Mouse (Mus musculus) cerebellum, adult 8-10 months (tissue): ENCODE data around the gene Cpm.
A peak's percentile ranks its signal among the peaks of the same experiment; 100 is the strongest.

Source experiments
- DNase-seq: peaks from one replicate; pipeline ENCODE4 v3.0.0; 2022

Cpm gene

DNA sequence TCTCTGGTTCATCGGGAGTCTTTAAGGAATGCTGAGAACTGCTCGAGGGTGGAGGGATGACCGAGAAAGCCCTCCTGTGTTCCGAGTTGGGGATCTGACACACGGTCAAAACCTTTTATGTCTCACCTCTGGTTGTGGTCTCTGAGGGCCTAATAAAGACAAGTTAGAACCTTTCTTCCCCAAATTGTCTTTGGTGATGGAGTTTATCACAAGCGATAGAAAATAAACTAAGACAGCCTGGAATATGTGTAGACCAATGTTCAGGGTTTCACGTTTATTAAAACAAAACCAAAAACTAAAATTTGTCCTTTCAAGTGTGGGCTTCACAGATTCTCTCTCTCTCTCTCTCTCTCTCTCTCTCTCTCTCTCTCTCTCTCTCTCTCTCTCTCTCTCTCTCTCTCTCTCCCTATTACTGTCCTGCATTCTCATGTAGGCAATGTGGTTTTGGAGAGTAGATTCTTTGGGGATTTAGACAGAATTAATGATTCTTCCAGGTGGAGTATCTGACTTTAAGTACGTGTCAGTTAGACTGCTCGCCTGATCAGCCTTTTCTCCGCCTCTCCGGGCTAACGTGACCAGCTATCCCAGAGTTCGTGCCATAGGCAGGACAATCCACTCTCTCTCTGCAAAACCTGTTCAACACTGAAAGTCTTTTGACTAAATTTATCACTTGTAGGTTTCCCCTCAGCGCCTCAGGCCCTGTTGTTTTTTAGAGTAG is 35.1 kb downstream of the Cpm start:
- no peak for DNase-seq

DNA sequence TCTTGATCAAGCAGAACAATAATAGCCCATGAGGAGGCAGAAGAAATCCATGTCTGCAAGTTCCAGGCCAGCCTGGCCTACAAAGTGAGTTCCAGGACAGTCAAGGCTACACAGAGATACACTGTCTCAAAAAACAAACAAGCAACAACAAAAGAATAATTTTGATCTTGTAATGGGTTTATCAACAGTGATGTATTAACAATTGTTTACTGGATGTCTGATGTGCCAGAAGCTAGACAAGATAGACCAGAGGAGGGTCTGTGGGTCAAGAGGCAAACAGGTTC is 35.6 kb downstream of the Cpm start:
- no peak for DNase-seq

DNA sequence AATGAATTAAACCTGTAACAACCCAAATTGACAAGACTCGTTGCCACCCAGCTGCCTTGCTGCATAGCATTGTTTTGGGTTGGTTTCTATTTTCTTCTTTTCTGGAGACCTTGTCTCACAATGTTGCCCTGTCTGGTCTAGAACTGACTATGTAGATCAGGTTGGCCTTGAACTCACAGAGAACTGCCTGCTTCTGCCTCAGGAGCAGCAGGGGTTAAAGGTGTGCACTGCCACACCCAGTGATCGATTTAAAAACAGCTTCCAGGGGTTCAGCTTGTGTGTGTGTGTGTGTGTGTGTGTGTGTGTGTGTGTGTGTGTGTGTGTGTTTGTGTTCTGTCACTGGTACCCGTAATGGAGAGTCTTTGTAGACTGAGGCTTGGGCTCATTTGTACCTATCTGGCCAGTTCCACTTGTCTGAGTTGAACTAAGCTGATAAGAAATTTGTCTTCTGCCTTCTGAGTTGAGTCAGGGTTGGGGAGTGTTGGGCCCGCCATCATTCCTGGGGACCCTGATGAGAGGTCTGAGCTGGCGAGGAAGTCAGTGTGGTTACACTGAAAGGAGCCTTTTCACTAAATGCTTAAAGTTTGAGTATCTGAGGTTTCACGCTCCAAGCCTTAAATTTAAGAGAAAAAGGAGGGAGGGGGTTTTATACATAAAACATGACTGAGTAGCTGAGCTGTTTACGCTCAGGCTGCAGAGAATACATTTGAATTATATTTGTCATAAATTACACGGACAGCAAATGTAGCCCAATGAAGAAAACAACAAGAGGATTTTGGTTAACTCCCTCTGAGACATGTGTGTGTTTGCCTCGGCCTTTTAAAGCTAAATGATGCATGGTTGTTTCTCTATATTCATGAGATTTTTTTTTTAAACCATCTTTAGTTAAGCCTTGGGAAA is 36.3 kb downstream of the Cpm start:
- no peak for DNase-seq

DNA sequence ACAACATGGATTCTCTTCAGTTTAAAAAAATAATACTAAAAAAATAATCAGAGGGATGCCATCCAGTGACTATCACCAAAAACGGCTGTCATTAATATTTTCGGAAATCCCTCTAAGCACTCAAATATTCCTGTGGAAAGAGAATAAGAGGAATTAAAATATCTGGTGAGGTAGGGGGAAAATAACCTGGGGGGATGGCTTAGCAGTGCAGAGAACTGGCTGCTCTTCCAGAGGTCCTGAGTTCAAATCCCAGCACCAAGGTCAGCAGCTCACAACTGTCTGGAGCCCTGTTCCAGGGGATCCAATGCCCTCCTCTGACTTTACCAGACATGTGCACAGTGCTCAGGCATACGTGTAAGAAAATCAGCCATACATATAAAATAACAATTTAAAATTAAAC is 37.1 kb downstream of the Cpm start:
- no peak for DNase-seq

DNA sequence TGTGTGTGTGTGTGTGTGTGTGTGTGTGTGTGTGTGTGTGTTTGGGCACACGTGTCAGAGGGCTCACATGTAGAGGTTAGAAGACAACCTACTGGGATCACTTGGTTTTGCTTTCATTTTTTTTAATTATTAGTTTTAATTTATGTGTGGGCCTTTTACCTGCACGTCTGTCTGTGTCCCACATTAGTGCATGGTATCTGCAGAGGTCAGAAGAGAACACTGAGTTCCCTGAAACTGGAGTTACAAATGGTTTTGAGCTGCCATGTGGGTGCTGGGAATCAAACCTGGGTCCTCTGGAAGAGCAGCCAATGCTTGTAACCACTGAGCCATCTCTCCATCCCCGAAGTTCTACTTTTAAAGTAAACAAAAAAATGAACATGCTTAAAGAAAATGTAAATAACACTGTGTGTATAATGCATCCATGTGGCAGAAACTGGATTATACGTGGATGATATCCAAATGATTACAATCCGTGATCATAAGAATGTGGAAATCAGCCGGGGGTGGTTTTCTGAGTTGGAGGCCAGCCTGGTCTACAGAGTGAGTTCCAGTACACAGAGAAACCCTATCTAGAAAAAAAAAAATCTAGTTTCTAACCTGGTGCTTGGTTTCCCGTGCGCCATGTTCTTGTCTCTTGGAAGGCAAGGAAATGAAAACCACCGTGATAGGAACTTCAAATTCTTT is 37.8 kb downstream of the Cpm start:
- no peak for DNase-seq

DNA sequence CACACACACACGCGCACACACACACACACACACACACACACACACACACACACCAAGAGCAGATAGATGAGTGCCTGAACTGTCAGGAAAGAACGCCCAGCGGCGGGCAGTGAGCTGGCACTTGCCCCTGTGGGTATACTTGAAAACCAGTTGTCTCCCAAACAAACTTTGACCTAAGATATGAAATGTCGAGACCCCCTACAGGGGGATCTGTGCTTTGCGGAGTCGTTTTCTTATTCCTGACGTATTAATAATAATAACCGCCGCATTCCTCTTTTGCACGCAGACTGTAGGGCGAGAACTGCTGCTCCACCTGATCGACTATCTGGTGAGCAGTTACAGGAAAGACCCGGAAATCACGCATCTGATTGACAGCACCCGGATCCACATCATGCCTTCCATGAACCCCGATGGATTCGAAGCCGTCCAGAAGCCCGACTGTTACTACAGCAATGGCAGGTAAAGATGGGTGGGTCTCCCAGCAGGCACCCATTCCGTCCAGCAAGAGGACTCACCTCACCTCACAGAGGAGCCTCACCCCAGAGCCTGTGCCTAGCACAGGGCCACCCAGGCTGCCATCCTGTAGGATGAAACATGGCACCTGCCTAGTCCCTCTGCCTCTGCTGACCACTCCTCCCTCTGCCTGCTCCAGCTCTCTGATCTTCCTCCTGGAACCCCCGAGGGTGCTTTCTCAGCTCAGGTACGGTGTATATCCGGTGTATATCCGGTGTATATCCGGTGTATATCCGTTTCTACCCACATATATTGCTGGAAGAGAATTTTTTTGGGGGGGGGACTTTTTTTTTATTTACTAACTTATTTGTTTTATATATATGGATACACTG is 38.6 kb downstream of the Cpm start:
- DNase-seq: no peak

DNA sequence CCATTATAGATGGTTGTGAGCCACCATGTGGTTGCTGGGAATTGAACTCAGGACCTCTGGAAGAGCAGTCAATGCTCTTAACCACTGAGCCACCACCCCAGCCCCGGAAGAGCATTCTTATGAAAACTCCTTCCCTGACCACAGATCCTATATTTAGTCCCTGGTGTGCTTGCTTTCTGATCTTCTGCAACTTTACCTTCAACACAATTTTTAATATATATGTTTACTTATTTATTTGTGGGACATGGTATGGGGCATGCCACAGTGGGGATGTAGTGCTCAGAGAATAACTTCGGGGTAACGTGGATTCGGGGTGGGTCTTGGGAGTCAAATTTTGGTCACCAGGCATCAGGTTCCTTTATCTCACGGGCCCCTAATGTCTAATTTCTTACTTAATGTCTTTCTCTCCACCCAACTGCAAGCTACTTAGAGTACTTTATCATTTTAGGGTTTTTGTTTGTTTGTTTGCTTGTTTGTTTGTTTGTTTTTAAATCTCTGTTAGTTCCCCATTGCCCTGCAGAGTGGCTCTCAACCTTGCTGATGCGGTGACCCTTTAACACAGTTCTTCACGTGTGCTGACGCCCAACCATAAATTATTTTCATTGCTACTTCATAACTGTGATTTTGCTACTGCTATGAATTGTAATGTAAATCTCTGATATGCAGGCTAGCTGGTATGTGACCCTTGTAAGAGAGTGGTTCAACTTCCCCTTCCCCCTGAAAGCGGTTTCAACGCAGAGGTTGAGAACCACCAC is 39.4 kb downstream of the Cpm start:
- no peak for DNase-seq

DNA sequence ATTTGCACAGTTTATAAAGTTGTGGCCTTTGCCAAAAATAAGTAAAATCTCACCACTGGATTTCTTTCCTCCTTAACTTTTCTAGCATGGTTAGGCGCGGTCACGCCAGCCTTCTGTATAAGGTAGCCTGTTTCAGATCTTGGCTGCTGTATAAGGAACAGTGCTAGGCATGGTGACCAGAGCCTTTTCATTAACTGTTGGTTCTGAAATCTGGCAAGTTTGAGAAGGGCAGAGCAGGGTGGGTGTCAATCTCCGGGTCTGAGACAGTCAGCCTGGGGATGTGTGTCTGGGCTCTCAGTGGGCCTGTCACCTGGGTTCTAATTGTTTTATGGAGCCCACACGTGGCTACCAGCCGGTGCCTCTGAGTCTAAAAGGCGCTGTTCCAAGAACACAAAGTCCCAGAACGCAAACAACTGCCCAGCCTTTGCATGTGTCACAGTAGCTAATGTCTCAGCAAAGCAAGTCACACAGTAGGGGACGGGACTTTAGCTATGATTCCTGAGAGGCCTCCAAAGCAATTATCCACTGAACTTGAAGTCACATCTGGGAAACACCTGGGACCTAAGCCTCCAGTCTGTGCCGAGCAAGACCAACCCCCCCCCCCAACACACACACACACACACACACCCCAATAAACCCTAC is 40.3 kb downstream of the Cpm start:
- DNase-seq: no peak

DNA sequence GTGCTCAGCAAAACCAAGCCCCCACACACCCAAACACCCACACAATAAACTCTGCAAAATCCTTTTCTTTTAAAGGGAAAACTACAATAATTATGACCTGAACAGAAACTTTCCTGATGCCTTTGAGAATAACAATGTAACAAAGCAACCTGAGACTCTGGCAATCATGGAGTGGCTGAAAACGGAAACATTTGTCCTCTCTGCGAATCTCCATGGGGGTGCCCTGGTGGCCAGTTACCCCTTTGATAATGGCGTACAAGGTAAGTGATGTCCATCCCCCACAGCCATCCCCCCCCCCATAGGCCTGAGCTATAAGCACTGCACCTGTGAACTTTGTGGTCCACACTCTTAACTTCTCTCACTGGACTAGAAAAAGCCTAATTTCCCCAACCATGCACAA is 40.8 kb downstream of the Cpm start:
- DNase-seq: no peak

DNA sequence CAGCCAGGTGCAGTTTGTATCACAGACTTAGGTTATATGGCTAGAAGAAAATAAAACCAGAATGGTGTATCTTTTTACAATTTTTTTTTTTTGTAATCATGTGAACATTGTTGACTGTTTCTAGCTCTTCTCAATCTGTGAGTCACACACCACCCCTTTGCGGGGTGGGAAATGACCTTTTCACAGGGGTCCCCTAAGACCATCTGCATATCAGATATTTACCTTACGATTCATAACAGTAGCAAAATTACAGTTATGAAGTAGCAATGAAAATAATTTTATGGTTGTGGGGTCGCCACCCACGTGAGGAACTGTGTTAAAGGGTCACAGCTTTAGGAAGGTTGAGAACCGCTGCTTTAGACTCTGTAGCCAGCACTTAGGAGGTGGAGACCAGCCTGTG is 41.5 kb downstream of the Cpm start:
- no peak for DNase-seq

DNA sequence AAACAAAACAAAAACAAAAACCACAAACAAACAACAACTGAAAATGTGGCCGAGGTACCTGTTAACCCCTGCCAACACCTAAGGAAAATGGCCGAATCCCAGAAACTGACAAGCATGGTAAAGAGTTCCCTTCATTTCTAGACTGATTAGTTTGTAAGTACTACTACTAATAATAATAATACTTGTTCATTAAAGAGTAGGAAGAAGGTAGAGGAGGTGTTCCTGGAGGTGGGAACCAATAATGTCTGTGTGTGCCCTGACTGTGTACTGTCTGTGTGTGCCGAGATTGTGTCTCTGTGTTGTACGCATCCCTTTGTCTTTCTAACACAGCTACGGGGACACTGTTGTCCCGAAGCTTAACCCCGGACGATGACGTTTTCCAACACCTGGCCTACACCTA is 42.0 kb downstream of the Cpm start:
- no peak for DNase-seq

DNA sequence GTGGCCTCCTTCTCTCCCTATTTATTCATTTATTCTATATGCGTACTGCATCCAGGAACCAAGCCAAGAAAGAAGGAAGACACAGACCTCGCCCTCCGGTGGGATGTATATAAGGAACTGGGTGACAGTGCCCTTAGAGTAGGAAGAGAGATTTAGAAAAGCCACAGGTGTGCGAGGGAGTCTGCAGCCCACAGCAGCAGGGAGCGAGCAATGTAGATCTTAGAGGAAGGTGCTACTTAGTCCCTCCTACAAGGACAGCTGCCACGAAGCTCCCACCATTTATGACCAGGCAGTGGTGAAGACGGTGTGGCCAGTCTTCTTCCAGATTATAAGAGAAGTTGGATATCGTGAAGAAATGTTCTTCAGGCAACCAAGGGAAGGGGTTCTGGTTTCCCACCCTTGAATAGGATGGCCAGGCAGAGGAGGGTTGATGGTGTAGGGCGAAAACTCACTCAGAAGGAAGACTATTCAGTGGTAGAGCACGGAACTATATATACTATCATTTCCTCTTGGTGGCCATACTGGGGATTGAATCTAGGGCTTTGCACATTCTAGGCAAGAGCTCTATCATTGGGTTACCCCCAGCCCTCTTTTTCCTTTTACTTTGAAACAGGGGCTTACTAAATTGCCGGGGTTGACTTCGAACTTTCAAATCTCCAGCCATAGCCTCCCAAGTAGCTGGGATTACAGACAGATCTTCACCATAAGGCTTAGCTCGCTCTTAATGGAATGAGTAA is 42.8 kb downstream of the Cpm start:
- no peak for DNase-seq

DNA sequence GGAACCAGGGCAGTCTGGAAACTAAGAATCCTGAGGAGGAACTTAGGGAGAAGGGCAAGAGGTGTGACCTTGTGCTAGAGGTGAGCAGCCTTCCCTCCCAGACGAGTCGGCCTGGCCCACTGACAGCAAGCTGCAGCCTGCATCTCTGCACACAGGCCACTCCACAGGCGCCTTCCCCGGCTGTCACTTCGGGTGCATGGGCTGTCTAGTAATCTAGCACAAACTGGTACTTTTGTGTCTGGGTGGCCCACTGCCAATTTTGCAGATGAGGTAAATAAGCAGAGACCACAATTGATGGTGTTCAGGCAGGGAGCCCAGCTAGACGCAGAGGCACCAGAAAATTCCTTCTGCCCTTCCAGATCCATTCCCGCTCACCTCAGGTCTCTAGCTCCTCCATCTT is 43.4 kb downstream of the Cpm start:
- peak; percentile 15 for DNase-seq

DNA sequence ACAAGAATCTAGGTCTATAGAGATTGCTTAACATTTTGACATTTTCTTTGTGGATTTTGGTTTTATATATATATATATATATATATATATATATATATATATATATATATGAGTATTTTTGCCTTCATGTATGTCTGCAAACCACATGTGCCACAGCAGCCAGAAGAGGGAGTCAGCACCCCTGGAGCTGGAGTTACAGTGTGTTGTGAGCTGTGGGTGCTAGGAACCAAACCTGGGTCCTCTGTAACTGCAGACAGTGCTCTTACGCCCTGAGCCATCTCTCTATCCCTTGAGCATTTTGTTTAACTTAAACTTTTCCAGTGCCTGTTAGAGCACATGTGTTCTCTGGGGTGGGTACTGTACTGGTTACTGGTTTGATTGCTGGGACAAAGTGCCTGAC is 44.6 kb downstream of the Cpm start:
- no peak for DNase-seq

DNA sequence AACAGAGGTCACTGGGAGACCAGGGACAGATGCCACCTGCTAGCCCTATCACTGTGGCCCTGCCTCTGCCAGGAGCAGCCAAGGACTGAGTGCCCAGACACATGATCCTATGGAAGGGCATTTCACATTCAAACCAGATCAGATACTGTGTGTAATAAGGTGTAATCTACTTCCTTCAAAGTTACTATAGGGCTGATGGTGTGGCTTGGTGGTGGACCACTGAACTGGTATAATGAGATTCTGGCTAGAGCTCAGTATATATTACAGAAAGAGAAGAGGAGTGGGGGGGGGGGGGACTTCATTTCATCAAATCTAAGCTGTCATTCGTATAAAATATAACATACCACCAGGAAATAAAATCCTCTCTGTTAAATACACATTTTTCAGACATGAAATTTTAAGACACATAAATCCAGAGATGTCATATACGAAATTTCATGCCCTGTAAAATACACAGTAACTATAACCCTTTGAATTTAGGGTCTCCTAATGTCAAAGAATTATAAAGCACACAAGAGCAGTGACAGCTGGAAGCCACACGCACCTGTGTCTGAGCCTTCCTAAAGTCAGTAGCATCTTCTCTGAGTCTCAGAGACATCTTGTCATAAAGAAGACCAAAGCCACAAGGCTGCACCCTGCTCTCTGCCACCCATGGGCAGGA is 45.2 kb downstream of the Cpm start:
- DNase-seq: no peak

DNA sequence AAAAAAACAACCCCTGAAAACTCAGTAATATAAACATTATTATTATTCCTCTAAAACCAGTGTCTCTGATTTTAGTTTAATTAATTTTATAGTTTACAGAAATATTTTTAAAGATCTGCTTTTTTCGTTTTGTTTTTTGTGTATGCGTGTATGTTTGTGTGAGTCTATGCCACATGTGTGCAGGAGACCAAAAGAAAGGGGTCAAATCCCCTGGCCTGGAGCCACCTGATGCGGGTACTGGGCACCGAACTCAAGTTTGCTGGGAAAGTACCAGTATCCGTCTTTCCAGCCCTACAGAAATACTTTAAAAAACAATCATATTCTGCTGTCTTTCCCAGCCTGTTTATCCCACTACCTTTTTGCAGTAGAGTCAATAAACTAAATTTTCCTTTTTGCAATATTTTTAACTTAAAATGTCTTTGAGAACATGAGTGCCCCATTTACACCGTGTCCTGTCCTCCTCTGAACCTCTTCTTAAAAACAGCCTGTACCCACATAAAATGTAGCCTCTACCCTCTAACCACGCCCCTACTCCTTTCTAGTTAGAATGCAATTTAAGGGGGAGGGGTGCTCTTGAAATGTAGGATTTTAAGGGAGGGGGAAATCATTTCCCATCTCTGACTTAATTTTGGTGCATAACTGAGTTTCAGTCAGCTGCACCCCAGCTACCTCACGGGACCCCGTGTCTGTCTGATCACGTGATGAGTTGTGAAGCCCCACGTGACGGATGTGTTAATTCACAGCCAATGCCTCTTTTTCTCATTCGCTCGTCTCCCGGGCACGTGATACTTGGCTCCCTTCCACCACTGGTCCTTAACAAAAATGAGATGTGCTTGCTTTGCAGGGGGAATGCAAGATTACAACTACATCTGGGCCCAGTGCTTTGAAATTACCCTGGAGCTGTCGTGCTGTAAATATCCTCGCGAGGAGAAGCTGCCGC is 46.1 kb downstream of the Cpm start:
- peak; percentile 76 for DNase-seq

DNA sequence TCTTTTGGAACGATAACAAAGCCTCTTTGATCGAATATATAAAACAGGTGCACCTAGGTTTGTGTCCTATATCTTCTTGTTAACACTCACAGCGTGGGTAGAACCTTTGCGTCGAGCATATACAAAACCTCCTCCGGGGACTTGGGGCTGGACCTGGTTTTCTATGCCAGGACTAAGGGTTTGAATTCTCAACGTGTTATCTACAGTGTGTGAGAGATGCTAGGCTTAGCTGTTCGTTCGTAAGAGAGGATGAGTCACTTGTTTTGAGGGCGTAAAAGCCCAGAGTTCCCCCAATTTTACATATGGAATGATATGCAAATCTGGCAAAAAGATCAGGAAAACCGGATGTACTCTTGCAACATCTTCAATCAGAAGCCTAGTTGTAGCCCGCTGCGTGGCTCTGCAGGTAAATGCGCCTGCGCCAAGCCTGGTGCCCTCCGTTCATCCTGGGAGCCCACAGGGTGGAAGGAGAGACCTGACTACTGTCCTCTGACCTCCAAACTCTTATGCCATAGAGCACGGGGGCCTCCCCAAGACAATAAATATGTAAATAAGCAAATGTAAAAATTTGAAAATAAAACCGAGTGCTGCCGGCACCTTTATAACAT is 46.8 kb downstream of the Cpm start:
- peak; percentile 66 for DNase-seq

DNA sequence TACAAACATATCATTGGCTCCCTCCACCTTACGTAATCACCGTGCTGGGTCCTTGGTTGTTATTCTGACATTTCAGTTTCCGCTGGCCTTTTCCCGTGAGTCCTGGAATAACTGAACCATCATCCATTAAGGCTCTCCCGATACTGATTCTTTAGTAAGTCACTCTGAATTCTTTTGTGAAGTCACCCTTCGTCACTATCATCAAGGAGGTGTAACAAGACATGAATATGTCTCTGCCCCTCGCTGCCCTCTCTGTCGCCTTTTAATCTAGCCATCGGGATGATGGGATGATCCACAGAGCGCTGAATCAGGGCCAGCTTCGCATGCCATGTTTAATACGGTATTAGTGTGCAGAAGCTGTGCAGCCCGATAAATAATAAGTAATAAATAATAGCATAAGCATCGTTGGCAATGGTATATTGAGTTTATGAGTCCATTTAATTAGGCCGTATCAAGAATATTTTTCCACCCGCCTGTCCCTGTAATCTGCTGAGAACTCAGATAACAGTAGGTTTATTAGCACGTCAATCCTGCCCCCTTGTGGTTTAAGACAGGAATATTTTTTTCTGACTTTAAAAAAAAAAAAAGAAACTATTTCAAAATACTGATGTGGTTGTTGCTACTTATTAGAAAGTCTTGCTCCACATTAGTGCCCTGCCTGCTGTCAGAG is 47.5 kb downstream of the Cpm start:
- peak; percentile 67 for DNase-seq
